Mouse (Mus musculus) limb, embryonic 11.5 days (tissue): ENCODE data around the gene Dsp. TPM values are rescaled to one million over a fixed set of nuclear protein-coding genes. Genes with fewer than 3 reads are reported as not detected.
A peak's percentile ranks its signal among the peaks of the same experiment; 100 is the strongest.

Source experiments
- ATAC-seq: fragments of 200-750 bp; cut with Nextera tagmentation; 2 replicates; pipeline ENCODE4 v1.8.0; 2017; ENCODE audit warnings: low read depth; ENCODE audit not compliant: insufficient number of reproducible peaks, low FRiP score, low TSS enrichment
- DNase-seq: peaks from one replicate; pipeline ENCODE4 v3.0.0-alpha.2; 2015; ENCODE audit warnings: low spot score
- H3K27ac ChIP-seq: fragments of 300-500 bp; sonication (generic); replicated peaks from 2 replicates; pipeline ENCODE4 v1.5.1; 2014; ENCODE audit warnings: low read depth, mild to moderate bottlenecking, low read length
- H3K27me3 ChIP-seq: fragments of 300-500 bp; sonication (generic); 2 replicates; pipeline ENCODE4 v1.6.1; 2014; ENCODE audit warnings: mild to moderate bottlenecking, low read length, mixed read lengths; ENCODE audit not compliant: control insufficient read depth, insufficient read depth
- H3K36me3 ChIP-seq: fragments of 300-500 bp; sonication (generic); 2 replicates; pipeline ENCODE4 v1.6.1; 2014; ENCODE audit warnings: mild to moderate bottlenecking, low read length, moderate library complexity, mixed read lengths; ENCODE audit not compliant: control insufficient read depth, insufficient read depth
- H3K4me1 ChIP-seq: fragments of 300-500 bp; sonication (generic); 2 replicates; pipeline ENCODE4 v1.6.1; 2014; ENCODE audit warnings: low read length, mixed read lengths; ENCODE audit not compliant: control insufficient read depth, insufficient read depth
- H3K4me2 ChIP-seq: fragments of 300-500 bp; sonication (generic); 2 replicates; pipeline ENCODE4 v1.6.1; 2014; ENCODE audit warnings: low read depth, mild to moderate bottlenecking, moderate library complexity; ENCODE audit not compliant: severe bottlenecking
- H3K4me3 ChIP-seq: fragments of 300-500 bp; sonication (generic); 2 replicates; pipeline ENCODE4 v1.5.1; 2014; ENCODE audit warnings: low read depth, low read length
- H3K9ac ChIP-seq: fragments of 300-500 bp; sonication (generic); 2 replicates; pipeline ENCODE4 v1.6.1; 2014; ENCODE audit warnings: mild to moderate bottlenecking, low read length
- H3K9me3 ChIP-seq: fragments of 300-500 bp; sonication (generic); 2 replicates; pipeline ENCODE4 v1.6.1; 2016; ENCODE audit warnings: low read length; ENCODE audit not compliant: control insufficient read depth
- WGBS: fragments of 180-500 bp; shearing (Covaris S2); extraction: QIAGEN DNeasy Blood & Tissue Kit; methylation state at CpG from one replicate; pipeline ENCODE4 v1.1.7; 2014; 5-methylcytosine and 5-hydroxymethylcytosine counted together
- polyA plus RNA-seq: library from polyadenylated mRNA; unstranded; fragments of >200 nt; fragmentation: Nextera tagmentation; extraction: Ambion mirVana; gene quantifications from 2 replicates; pipeline ENCODE4 v1.2.1, GENCODE M21; 2014

Gene Dsp
- 3.0 and 3.9 TPM in 2 replicates for polyA plus RNA-seq

DNA sequence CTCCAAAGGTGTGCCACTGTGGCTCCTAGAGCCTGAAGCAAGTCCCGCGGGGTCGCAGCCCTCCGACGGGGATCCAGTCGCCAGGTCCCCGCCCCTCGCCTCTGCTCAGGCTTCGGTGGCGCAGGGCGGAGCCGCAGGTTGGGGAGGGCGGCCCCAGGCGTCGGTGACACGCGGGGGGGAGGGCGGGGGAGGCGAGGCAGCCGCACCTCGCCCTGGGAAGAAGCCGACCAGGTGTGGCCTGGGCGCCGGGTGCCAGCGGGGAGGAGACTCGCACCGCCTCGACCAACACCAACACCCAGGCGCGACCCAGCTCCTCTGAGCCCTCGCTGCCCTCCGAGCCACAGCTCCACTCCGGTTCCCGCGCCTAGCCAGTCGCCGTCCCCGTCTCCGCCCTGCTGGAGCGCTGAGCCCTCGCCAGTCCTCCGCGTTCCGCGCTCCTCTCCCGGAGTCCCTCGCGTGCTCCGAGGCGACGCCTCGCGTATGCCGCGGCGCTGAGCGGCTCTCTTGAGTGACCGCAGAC, at the start of gene Dsp:
Gene Dsp, plus strand, starts transcription at position 226 of the 520 bp plus-strand sequence.
- 0% methylated on average over 43 of the region's 58 CpGs for WGBS
- H3K4me1 ChIP-seq, result peaks cover 2% of the 10 kb centered on the region; the same call in 1 of the 2 replicates
- H3K36me3 ChIP-seq, result no peaks in the 10 kb centered on the region
- H3K9me3 ChIP-seq, result no peaks in the 10 kb centered on the region
- no peak within 1 kb of the TSS; the same call in 1 of the 2 replicates for H3K27ac ChIP-seq
- H3K4me3 ChIP-seq, result peak within 1 kb of the TSS; percentile 34
- H3K27me3 ChIP-seq, result peaks cover 18% of the 10 kb centered on the region
- ATAC-seq, result peak; percentile 41; the same call in 1 of the 2 replicates
- 0 out of 2 replicates have a peak within 1 kb of the TSS, but pooled peaks have one; percentile 30 for H3K9ac ChIP-seq
- DNase-seq, result peak; percentile 72
- H3K4me2 ChIP-seq, result peak within 1 kb of the TSS; percentile 83

DNA sequence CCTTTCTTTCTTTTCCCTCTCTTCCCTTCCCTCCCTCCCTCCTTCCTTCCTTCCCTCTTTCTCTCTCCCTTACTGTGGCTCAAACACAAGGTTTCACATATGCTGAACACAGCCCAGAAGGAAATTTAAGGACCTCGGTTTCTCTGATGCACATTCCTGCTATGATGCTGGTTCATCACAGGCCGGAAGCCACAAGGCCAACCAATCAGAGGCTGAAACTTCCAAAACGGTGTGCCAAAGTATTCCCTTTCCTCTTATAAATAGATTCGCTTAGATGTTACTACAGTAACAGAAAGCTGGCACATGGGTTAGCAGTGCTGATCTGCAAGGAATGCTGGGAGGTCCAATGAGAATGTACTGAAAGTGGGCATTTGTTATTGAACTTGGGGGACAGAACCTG, 47.7 kb upstream of the Dsp start:
- DNase-seq (no peak), ATAC-seq (no peak)
- Histone ChIP-seq H3K36me3 (no peaks in the 10 kb centered on the region), H3K4me1 (no peaks in the 10 kb centered on the region), H3K4me2 (no peak overlapping the region), H3K9me3 (no peaks in the 10 kb centered on the region), H3K27ac (no peak overlapping the region), H3K27me3 (no peaks in the 10 kb centered on the region), H3K4me3 (no peak overlapping the region), H3K9ac (no peak overlapping the region)
- WGBS, result 80% methylated on average over 4 of the region's 4 CpGs

DNA sequence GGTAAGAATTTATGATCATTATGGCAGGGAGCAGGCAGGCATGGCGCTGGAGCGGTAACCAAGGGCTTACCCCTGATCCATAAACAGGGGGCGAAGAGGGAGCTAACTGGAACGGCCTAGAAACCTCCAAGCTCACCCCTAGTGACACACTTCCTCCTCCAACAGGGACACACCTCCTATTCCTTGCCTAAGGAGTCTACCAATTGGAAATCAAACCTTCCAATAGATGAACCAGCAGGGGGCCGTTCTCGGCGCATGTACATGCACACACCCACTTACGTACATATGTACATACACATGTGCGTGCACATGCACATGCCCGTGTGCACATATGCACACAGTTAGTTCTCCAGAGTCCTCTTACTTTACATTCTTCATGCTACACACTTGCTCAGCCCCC, 46.6 kb upstream of the Dsp start:
- Histone ChIP-seq H3K4me1 (no peaks in the 10 kb centered on the region), H3K9ac (no peak overlapping the region), H3K27me3 (no peaks in the 10 kb centered on the region), H3K27ac (no peak overlapping the region), H3K4me3 (no peak overlapping the region), H3K9me3 (no peaks in the 10 kb centered on the region), H3K4me2 (no peak overlapping the region), H3K36me3 (no peaks in the 10 kb centered on the region)
- DNase-seq, result no peak
- WGBS, result 88% methylated on average over 10 of the region's 10 CpGs
- ATAC-seq, result no peak

DNA sequence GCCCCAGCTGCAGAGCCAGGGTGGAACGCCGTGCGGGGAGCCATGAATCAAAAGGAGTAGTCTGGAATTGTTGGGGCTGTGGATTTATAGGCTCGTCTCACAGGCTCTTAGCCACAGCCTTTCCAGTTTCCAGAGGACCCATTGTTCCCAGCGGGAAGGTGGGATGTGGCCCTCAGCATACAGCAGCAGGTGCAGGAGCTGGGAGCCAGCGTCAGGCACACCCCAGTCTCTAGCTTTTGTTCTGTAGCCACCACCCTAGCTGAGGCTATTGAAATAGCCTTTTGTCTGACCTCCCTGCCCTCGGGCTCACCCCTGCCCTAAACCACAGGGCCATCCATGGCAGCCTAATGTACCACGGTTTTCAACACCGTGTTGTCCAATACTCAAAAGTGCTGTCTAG, 42.0 kb upstream of the Dsp start:
- 85% methylated on average over 9 of the region's 9 CpGs for WGBS

DNA sequence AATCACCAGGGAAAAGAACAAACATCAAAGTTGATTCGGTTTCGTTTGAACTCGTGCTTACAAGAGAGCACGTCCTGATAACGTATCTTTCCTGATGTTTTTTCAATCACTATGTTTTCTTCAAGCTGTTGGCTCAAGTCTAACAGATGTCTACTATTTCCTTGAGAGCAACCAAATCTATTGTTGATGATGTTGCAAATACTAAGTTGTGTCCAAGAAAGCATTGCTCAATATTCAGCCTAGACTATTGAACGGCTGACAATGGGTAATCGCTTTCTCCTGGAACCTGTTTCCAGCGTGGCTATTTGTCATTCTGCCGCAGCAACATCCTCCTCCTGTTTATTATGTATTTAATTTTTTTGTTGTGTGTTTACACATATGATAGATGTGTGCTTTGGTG, 28.8 kb upstream of the Dsp start:
- DNase-seq, result no peak
- Histone ChIP-seq H3K36me3 (no peaks in the 10 kb centered on the region), H3K27ac (no peak overlapping the region), H3K27me3 (no peaks in the 10 kb centered on the region), H3K4me1 (no peaks in the 10 kb centered on the region), H3K4me2 (no peak overlapping the region), H3K9ac (no peak overlapping the region), H3K4me3 (no peak overlapping the region), H3K9me3 (no peaks in the 10 kb centered on the region)
- 90% methylated on average over 9 of the region's 9 CpGs for WGBS
- ATAC-seq, result no peak

More for the DNA sequence above, 42.0 kb upstream of the Dsp start:
- Histone ChIP-seq H3K36me3 (no peaks in the 10 kb centered on the region), H3K4me3 (no peak overlapping the region), H3K4me1 (no peaks in the 10 kb centered on the region), H3K27ac (no peak overlapping the region), H3K9me3 (no peaks in the 10 kb centered on the region), H3K4me2 (no peak overlapping the region), H3K27me3 (no peaks in the 10 kb centered on the region), H3K9ac (no peak overlapping the region)
- DNase-seq (no peak), ATAC-seq (no peak)

DNA sequence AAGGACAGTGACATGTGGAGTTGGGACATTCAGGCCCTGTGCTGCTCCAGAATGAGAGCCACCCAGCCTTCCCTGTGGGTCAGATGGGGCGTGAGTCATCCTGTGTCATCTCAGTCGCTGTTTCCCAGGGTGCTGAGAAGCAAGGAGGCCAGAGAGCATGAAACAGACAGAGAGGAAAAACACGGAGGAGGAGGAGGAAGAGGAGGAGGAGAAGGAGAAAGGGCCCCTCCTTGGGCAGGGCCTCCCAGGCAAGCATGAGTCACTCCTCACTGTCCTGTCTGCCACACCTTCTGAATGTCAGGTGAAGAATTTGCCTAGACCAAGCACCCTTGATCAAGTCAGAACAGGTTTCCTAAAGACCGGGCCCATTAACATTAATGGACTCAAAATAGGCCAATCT, 27.4 kb upstream of the Dsp start:
- no peak overlapping the region for H3K4me2 ChIP-seq
- H3K27me3 ChIP-seq, result no peaks in the 10 kb centered on the region
- no peaks in the 10 kb centered on the region for H3K36me3 ChIP-seq
- DNase-seq, result no peak
- 64% methylated on average over 4 of the region's 4 CpGs for WGBS
- H3K4me3 ChIP-seq, result no peak overlapping the region
- ATAC-seq, result no peak
- no peaks in the 10 kb centered on the region for H3K4me1 ChIP-seq
- no peak overlapping the region for H3K9ac ChIP-seq
- no peak overlapping the region for H3K27ac ChIP-seq
- no peaks in the 10 kb centered on the region for H3K9me3 ChIP-seq

DNA sequence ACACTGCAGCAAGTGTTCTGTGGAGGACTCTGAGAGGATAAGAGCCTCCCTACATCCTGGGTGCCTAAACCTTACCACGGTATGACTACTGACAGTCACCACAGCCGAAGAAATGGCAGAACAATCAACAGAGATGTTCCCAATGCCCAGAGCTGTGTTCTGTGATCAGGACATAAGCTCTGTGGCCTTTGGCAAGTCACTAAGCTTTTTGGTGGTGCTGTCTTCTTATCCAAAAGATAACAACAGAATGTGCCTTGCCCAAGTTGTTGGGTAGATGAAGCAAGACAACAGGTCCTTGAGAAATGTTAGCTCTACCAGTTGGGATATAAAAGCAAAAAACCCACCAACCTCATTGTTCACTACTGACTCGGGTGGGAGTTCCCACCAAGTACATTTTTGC, 23.4 kb upstream of the Dsp start:
- no peaks in the 10 kb centered on the region for H3K9me3 ChIP-seq
- no peak overlapping the region for H3K27ac ChIP-seq
- no peak for DNase-seq
- no peak overlapping the region for H3K9ac ChIP-seq
- no peak overlapping the region for H3K4me2 ChIP-seq
- no peak for ATAC-seq
- H3K4me1 ChIP-seq, result no peaks in the 10 kb centered on the region
- H3K4me3 ChIP-seq, result no peak overlapping the region
- H3K36me3 ChIP-seq, result no peaks in the 10 kb centered on the region
- no peaks in the 10 kb centered on the region for H3K27me3 ChIP-seq
- WGBS, result 91% methylated on average over 3 of the region's 3 CpGs

DNA sequence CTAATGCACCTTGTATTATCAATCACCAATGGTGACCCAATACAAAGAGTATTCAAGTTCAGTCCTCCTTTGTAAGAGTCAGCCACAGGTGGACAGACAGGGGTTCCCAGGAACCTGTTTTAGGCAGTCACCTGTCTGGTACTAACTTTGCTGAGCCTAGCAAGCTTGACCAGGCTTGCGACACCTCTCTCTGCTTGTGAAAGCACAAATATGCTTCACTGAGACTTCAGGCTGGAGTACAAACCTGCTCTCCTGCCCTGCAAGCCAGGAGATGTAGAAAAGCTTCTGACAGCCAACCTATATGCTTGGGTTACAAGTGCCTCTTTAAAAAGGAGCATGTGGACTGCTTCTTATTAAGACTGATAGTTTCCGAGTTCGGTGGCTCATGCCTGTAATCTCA, 22.8 kb upstream of the Dsp start:
- ATAC-seq (no peak), DNase-seq (no peak)
- Histone ChIP-seq H3K9me3 (no peaks in the 10 kb centered on the region), H3K4me3 (no peak overlapping the region), H3K4me1 (no peaks in the 10 kb centered on the region), H3K27ac (no peak overlapping the region), H3K4me2 (no peak overlapping the region), H3K27me3 (no peaks in the 10 kb centered on the region), H3K36me3 (no peaks in the 10 kb centered on the region), H3K9ac (no peak overlapping the region)
- 48% methylated on average over 3 of the region's 3 CpGs for WGBS

DNA sequence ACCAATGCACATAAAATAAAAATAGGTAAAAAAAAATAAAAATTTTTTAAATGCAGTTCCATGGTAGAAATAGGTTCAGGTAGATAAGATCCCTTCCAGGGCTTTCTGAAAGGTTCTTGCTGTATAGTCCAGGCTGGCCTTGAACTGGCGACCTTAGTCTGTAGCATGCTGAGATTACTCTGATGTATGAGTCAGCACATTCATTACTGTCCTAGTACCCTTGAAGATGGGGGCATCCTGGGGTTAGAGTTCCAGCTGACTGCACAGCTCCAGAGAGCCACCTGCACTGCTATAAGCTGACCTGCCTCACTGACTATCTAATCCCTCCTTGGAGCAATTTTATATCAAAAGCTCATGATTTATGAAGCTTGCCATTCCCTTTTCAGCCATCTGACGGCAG, 21.6 kb upstream of the Dsp start:
- Histone ChIP-seq H3K4me3 (no peak overlapping the region), H3K9me3 (no peaks in the 10 kb centered on the region), H3K4me2 (no peak overlapping the region), H3K27me3 (no peaks in the 10 kb centered on the region), H3K4me1 (no peaks in the 10 kb centered on the region), H3K36me3 (no peaks in the 10 kb centered on the region), H3K9ac (no peak overlapping the region), H3K27ac (no peak overlapping the region)
- no peak for ATAC-seq
- 70% methylated on average over 2 of the region's 2 CpGs for WGBS
- no peak for DNase-seq
